Mouse (Mus musculus): Measurements from ENCODE around the gene Khsrp.

DNA sequence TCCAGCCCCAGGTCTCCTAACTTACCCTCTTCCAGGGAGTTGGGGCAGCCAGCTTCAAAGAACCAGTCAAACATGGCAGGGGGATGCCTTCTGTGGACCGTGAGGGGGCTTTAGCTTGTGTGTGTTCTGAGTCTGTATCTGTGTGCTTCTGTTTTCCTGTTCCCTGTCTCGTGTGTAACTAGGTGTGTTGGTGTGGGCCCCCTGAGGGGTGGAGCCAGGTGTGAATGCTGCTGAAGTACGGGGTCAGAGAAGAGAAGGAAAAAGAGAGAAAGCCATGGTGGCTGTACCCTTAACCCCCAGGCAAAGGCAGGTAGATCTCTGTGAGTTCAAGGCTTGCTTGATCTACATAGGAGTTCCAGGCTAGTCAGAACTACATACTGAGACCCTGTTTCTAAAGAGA, 45.6 kb upstream of the Khsrp start:
- TF ChIP-seq POLR2A (IDR thresholded peaks at IDR 0.05; ENCODE audit: insufficient read depth, low read depth, low read length) (no peak), CTCF (IDR thresholded peaks at IDR 0.05) (no peak)

Measured in heart, adult 2 months (tissue).